Mouse (Mus musculus) hindbrain, embryonic 10.5 days (tissue): ENCODE data around the gene Car9. TPM values are rescaled to one million over a fixed set of nuclear protein-coding genes. Genes with fewer than 3 reads are reported as not detected.

Experiments used
- DNase-seq: peaks from one replicate; pipeline ENCODE4 v3.0.0-alpha.2; 2017; ENCODE audit warnings: low spot score
- H3K27ac ChIP-seq: fragments of 300-500 bp; sonication (generic); 2 replicates; pipeline ENCODE4 v1.5.1; 2016; ENCODE audit warnings: mild to moderate bottlenecking, moderate library complexity
- H3K27me3 ChIP-seq: fragments of 300-500 bp; sonication (generic); 2 replicates; pipeline ENCODE4 v1.6.1; 2016; ENCODE audit warnings: mild to moderate bottlenecking; ENCODE audit not compliant: poor library complexity, insufficient read depth, severe bottlenecking
- H3K36me3 ChIP-seq: fragments of 300-500 bp; sonication (generic); 2 replicates; pipeline ENCODE4 v1.6.1; 2016; ENCODE audit warnings: mild to moderate bottlenecking, moderate library complexity
- H3K4me1 ChIP-seq: fragments of 300-500 bp; sonication (generic); replicated peaks from 2 replicates; pipeline ENCODE4 v1.6.1; 2016; ENCODE audit warnings: mild to moderate bottlenecking
- H3K4me3 ChIP-seq: fragments of 300-500 bp; sonication (generic); 2 replicates; pipeline ENCODE4 v1.5.1; 2016; ENCODE audit warnings: mild to moderate bottlenecking, moderate library complexity
- H3K9me3 ChIP-seq: fragments of 300-500 bp; sonication (generic); 2 replicates; pipeline ENCODE4 v1.6.1; 2016; ENCODE audit warnings: mild to moderate bottlenecking, moderate library complexity
- WGBS: fragments of 180-500 bp; shearing (Covaris S2); methylation state at CpG from one replicate; pipeline ENCODE4 v1.1.7; 2016; 5-methylcytosine and 5-hydroxymethylcytosine counted together
- polyA plus RNA-seq: library from polyadenylated mRNA; unstranded; fragments of >200 nt; fragmentation: Nextera tagmentation; extraction: Ambion mirVana; gene quantifications from 2 replicates; pipeline ENCODE4 v1.2.1, GENCODE M21; 2016

Gene Car9
- 0.76 and 0.93 TPM in 2 replicates for polyA plus RNA-seq

DNA sequence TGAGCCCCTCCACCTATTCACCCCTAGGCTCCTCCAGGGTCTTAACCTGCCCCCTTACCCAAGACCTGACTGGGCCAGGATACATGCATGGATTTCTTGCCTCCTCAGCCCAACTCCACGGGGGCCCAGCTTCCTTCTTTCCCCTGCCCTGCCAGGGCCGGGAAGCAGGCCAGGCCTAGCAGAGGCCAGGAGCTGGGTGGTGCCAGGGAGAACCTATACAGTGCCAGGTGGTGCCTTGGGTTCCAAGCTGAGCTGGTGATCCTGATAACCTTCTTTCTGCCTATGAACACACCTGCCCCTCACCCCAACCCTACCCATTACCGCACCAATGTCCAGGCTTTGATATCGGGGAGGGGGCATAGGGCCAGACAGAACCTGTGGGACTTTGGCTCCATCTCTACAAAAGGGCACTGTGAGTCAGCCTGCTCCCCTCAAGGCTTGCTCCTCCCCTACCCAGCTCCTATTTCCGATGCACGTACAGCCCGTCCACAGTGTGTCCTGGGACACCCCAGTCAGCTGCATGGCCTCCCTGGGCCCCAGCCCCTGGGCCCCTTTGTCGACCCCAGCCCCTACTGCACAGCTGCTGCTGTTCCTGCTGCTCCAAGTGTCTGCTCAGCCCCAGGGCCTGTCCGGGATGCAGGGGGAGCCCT, at the start of gene Car9:
Gene Car9, plus strand, starts transcription at position 431 of the 650 bp plus-strand sequence.
- H3K9me3 ChIP-seq: no peaks in the 10 kb centered on the region
- peaks cover 28% of the 10 kb centered on the region for H3K4me1 ChIP-seq
- no peak for DNase-seq
- H3K36me3 ChIP-seq: no peaks in the 10 kb centered on the region
- H3K27ac ChIP-seq: no peak within 1 kb of the TSS
- 50% methylated on average over 9 of the region's 9 CpGs for WGBS
- H3K4me3 ChIP-seq: 0 out of 2 replicates have a peak within 1 kb of the TSS, but pooled peaks have one; percentile 53
- peaks cover 59% of the 10 kb centered on the region for H3K27me3 ChIP-seq

GRCm38 (mm10) chr4:43457124-43457523, 49.6 kb upstream of the Car9 start:
- no peak for DNase-seq
- Histone ChIP-seq H3K27ac (no peak overlapping the region), H3K27me3 (peaks cover 37% of the 10 kb centered on the region), H3K4me1 (peaks cover 37% of the 10 kb centered on the region), H3K36me3 (no peaks in the 10 kb centered on the region), H3K4me3 (no peak overlapping the region), H3K9me3 (no peaks in the 10 kb centered on the region)
- 14% methylated on average over 8 of the region's 8 CpGs for WGBS

DNA sequence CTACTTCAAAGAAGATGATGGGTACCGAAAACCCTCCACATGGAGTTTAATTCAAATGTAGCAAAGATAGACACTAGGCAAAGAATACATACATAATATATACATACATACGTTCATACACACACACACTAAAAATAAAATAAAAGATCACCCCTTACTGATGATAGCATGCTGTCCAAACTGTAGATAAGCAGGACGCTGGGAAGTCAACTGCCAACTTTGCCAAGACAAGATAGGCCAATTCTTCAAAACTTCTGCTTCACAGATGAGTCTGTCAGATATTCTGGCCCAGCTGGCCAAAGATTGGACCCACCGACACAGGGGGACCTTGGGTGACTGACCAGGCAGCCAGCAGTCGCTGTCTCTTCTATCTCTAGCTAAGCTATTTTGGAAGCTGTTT, 43.7 kb upstream of the Car9 start:
- WGBS: 92% methylated on average over 5 of the region's 5 CpGs
- Histone ChIP-seq H3K27me3 (no peaks in the 10 kb centered on the region), H3K4me3 (no peak overlapping the region), H3K9me3 (no peaks in the 10 kb centered on the region), H3K4me1 (0 out of 2 replicates have a peak, but pooled peaks cover 6% of the 10 kb centered on the region), H3K27ac (no peak overlapping the region), H3K36me3 (no peaks in the 10 kb centered on the region)
- DNase-seq: no peak

DNA sequence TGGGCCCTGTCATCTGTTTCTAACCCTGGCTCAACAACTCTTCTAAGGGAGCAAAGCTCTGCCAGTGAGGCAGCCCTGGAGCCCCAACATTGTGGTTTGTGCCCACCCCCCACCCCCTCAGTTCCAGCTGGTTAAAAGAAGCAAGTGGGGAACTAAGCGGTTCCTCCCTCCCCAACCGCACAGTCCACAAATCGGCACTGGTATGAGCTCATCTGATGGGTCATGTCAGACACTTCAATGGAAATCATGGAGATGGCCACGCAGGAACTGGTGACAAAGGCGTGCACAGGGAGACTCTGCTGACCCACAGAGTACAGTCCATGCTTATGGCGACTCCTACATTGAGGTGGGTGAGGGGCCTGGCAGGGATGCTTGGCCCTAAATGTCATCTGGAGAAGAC, 40.8 kb upstream of the Car9 start:
- no peaks in the 10 kb centered on the region for H3K36me3 ChIP-seq
- no peak for DNase-seq
- H3K4me3 ChIP-seq: no peak overlapping the region
- H3K4me1 ChIP-seq: no peaks in the 10 kb centered on the region
- WGBS: 88% methylated on average over 6 of the region's 6 CpGs
- H3K27me3 ChIP-seq: no peaks in the 10 kb centered on the region
- H3K27ac ChIP-seq: no peak overlapping the region
- no peaks in the 10 kb centered on the region for H3K9me3 ChIP-seq

- Histone ChIP-seq H3K4me3 (no peak overlapping the region), H3K36me3 (no peaks in the 10 kb centered on the region), H3K9me3 (no peaks in the 10 kb centered on the region), H3K4me1 (no peaks in the 10 kb centered on the region), H3K27me3 (no peaks in the 10 kb centered on the region), H3K27ac (no peak overlapping the region)
- no peak for DNase-seq
- WGBS: 93% methylated on average over 7 of the region's 7 CpGs
These were observed 39.9 kb upstream of the Car9 start for GRCm38 (mm10) chr4:43466872-43467271.

DNA sequence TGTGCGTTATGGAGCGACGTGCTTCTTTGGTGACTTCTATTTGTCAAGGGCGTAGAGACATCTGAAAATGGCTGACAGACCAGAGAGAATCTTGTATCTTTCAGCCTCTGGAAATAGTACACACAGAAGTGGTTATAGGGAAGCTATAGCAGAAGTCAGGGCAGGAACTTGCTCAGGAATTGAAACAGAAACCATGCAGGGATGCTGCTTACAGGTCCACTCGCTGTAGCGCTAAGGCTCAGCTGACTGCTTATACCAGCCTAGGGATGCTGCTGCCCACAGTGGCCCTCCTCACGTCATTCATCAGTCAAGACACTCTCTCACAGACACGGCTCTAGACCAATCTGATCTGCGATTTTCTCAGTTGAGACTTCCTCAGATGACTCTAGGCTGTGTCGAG, 36.5 kb upstream of the Car9 start:
- 95% methylated on average over 10 of the region's 10 CpGs for WGBS
- Histone ChIP-seq H3K36me3 (no peaks in the 10 kb centered on the region), H3K4me1 (no peaks in the 10 kb centered on the region), H3K27ac (no peak overlapping the region), H3K9me3 (no peaks in the 10 kb centered on the region), H3K4me3 (no peak overlapping the region), H3K27me3 (no peaks in the 10 kb centered on the region)
- no peak for DNase-seq

DNA sequence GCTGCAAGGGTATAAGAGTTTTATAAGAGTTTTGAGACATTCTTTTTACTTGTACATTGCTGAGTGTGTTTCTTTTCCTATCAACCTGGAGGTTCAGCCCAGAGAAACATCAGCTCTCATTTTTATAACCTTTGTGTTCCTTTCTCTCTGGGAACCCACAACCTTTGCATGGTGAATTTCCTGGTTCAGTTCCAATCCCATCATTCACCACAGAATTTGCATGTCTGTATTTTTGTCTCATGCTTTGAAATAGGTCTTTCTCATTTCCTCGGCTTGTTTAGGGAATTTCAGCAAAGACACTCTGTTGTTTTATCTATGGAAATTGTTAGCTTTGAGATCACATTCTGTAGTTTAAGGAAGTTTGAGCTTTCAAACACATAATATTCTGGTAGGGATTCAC, 33.1 kb upstream of the Car9 start:
- 82% methylated on average over 1 of the region's 1 CpGs for WGBS
- no peaks in the 10 kb centered on the region for H3K27me3 ChIP-seq
- no peaks in the 10 kb centered on the region for H3K36me3 ChIP-seq
- no peak overlapping the region for H3K4me3 ChIP-seq
- peaks cover 5% of the 10 kb centered on the region for H3K4me1 ChIP-seq
- H3K27ac ChIP-seq: no peak overlapping the region
- DNase-seq: no peak
- H3K9me3 ChIP-seq: no peaks in the 10 kb centered on the region

- Histone ChIP-seq H3K4me3 (no peak overlapping the region), H3K9me3 (no peaks in the 10 kb centered on the region), H3K36me3 (no peaks in the 10 kb centered on the region), H3K4me1 (peaks cover 5% of the 10 kb centered on the region), H3K27ac (no peak overlapping the region), H3K27me3 (no peaks in the 10 kb centered on the region)
- no peak for DNase-seq
- WGBS: 88% methylated on average over 6 of the region's 6 CpGs
These were observed 30.2 kb upstream of the Car9 start for GRCm38 (mm10) chr4:43476604-43477003.

DNA sequence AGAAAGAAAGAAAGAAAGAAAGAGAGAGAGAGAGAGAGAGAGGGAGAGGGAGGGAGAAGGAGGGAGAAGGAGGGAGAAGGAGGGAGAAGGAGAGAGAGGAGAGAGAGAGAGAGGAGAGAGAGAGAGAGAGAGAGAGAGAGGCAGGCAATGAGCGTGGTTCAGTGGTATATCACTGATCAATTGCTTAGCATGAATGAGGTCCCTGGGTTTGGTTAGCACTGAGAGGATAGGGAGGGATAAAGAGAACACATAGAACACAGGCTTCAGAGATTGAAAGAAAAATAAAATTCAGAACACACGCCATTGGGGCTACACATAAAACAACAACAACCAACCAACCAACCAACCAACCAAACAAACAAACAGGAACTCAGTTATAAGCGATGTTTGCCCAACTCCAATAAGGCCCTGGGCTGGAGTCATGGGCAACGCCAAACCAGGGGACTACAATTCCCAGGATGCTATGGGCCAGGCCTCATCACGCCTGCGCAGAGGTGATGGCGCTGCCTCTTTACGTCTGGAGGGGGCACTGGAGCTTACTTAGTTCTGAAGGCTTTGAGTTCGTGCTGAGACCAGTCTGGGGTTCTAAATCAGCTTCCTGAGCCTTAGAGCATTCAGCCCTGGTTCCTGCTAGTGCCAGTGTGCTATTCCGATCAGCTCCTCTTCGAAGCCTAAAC, 28.8 kb upstream of the Car9 start:
- DNase-seq: peak; percentile 87
- 17% methylated on average over 11 of the region's 11 CpGs for WGBS
- H3K4me1 ChIP-seq: peaks cover 11% of the 10 kb centered on the region
- peak overlapping the region; percentile 78 for H3K27ac ChIP-seq
- no peaks in the 10 kb centered on the region; the same call in 1 of the 2 replicates for H3K27me3 ChIP-seq
- no peaks in the 10 kb centered on the region for H3K9me3 ChIP-seq
- peak overlapping the region; percentile 43 for H3K4me3 ChIP-seq
- H3K36me3 ChIP-seq: no peaks in the 10 kb centered on the region

DNA sequence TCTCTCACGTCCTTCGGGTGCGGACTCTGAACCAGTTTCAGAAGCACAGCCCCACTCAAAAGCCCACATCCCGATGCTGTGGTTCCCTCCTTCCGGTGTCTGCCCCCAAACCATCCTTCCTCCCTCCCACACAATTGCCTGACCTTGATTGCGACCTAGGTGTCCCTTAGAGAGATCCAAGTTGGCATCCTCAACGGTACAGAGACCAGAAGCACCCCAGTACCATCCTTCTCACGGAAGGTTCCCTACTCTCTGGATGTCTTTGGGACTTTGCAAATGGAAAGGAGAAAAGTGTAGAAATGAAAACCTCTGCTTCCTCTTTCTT, 28.3 kb upstream of the Car9 start:
- DNase-seq: no peak
- Histone ChIP-seq H3K27me3 (no peaks in the 10 kb centered on the region; the same call in 1 of the 2 replicates), H3K27ac (peak overlapping the region; percentile 78), H3K9me3 (no peaks in the 10 kb centered on the region), H3K4me3 (peak overlapping the region; percentile 43), H3K36me3 (no peaks in the 10 kb centered on the region), H3K4me1 (peaks cover 11% of the 10 kb centered on the region)
- 58% methylated on average over 8 of the region's 8 CpGs for WGBS

GRCm38 (mm10) chr4:43478906-43479832, 27.6 kb upstream of the Car9 start:
- H3K36me3 ChIP-seq: no peaks in the 10 kb centered on the region
- H3K27ac ChIP-seq: 0 out of 2 replicates have a peak overlapping the region, but pooled peaks have one; percentile 26
- no peaks in the 10 kb centered on the region for H3K9me3 ChIP-seq
- H3K4me3 ChIP-seq: peak overlapping the region; percentile 27; the same call in 1 of the 2 replicates
- WGBS: 47% methylated on average over 24 of the region's 24 CpGs
- peaks cover 11% of the 10 kb centered on the region for H3K4me1 ChIP-seq
- DNase-seq: peak; percentile 69
- no peaks in the 10 kb centered on the region; the same call in 1 of the 2 replicates for H3K27me3 ChIP-seq

- Histone ChIP-seq H3K4me3 (no peak overlapping the region), H3K27me3 (no peaks in the 10 kb centered on the region; the same call in 1 of the 2 replicates), H3K9me3 (no peaks in the 10 kb centered on the region), H3K27ac (no peak overlapping the region), H3K36me3 (no peaks in the 10 kb centered on the region), H3K4me1 (peaks cover 11% of the 10 kb centered on the region)
- 92% methylated on average over 5 of the region's 5 CpGs for WGBS
- no peak for DNase-seq
These were observed 25.8 kb upstream of the Car9 start for GRCm38 (mm10) chr4:43480985-43481384.
